Mouse (Mus musculus): Measurements from ENCODE around the gene Ctxn1. TPM values are rescaled to one million over a fixed set of nuclear protein-coding genes. Genes with fewer than 3 reads are reported as not detected.
A peak's percentile ranks its signal among the peaks of the same experiment; 100 is the strongest.

The Ctxn1 gene
- polyA plus RNA-seq (2014; fragmentation: Nextera tagmentation; extraction: Ambion mirVana): 97.6 and 106 TPM in 2 replicates

DNA sequence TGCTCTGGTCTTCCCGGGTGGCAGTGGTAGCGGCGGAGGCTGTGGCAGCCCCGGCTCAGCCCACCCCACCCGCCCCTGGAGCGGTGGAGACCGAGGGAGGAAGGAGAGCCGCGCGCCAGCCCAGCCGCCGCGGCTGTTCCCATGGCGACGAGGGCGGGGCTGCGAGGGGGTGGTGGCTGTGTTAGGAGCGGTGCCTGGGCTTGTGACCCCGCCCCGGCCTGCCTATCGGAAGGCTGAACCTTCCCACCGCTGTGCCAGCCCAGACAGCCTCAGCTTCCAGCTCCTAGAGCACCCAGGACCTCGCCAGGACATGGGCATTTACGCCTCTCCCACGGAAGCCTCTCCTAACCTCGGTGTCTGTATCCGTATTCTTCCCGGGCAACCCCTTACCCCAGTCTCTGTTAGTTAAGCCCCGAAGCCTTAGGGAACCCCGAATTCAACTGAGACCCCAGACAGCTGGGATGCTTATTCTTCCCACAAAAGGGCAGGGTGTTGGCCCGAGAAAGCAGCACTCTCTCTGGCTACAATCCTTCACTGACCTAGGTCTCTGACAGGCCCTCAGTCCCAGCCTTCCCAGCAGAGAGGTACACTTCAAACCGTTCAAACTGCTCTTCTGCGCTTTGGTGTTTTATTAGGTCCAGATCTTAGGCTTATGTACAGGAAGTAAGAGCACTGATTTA is at the start of gene Ctxn1:
Ctxn1 (minus strand) TSS at position 150 of the 680 bp plus-strand sequence.
- Histone ChIP-seq H3K36me3 (ENCODE audit: control insufficient read depth, insufficient read depth, low read length) (peaks cover 8% of the 10 kb centered on the region), H3K4me3 (ENCODE audit: low read depth, low read length) (peak within 1 kb of the TSS; percentile 89), H3K27me3 (ENCODE audit: control insufficient read depth, insufficient read depth, low read length) (no peaks in the 10 kb centered on the region), H3K4me2 (ENCODE audit: low read depth, severe bottlenecking) (peak within 1 kb of the TSS; percentile 48), H3K9ac (ENCODE audit: low read length) (peak within 1 kb of the TSS; percentile 94), H3K9me3 (ENCODE audit: control insufficient read depth, low read length) (no peaks in the 10 kb centered on the region; the same call in 1 of the 2 replicates), H3K27ac (replicated peaks; ENCODE audit: low read depth, low read length) (peak within 1 kb of the TSS; percentile 87), H3K4me1 (ENCODE audit: control insufficient read depth, insufficient read depth, low read length) (peaks cover 14% of the 10 kb centered on the region; the same call in 1 of the 2 replicates)
- DNase-seq (ENCODE audit: low spot score): peak; percentile 98
- peak; percentile 91 for ATAC-seq (ENCODE audit: insufficient number of reproducible peaks, low FRiP score, low TSS enrichment, low read depth)
- WGBS: 7% methylated on average over 28 of the region's 33 CpGs

GRCm38 (mm10) chr8:4305838-4306237 is 46.8 kb upstream of the Ctxn1 start:
- Histone ChIP-seq H3K27ac (replicated peaks; ENCODE audit: low read depth, low read length) (no peak overlapping the region), H3K4me2 (ENCODE audit: low read depth, severe bottlenecking) (no peak overlapping the region), H3K36me3 (ENCODE audit: control insufficient read depth, insufficient read depth, low read length) (peaks cover 27% of the 10 kb centered on the region), H3K4me1 (ENCODE audit: control insufficient read depth, insufficient read depth, low read length) (no peaks in the 10 kb centered on the region), H3K4me3 (ENCODE audit: low read depth, low read length) (no peak overlapping the region), H3K27me3 (ENCODE audit: control insufficient read depth, insufficient read depth, low read length) (no peaks in the 10 kb centered on the region), H3K9ac (ENCODE audit: low read length) (no peak overlapping the region), H3K9me3 (ENCODE audit: control insufficient read depth, low read length) (no peaks in the 10 kb centered on the region)
- ATAC-seq (ENCODE audit: insufficient number of reproducible peaks, low FRiP score, low TSS enrichment, low read depth) (no peak), DNase-seq (ENCODE audit: low spot score) (no peak)
- 95% methylated on average over 2 of the region's 2 CpGs for WGBS

DNA sequence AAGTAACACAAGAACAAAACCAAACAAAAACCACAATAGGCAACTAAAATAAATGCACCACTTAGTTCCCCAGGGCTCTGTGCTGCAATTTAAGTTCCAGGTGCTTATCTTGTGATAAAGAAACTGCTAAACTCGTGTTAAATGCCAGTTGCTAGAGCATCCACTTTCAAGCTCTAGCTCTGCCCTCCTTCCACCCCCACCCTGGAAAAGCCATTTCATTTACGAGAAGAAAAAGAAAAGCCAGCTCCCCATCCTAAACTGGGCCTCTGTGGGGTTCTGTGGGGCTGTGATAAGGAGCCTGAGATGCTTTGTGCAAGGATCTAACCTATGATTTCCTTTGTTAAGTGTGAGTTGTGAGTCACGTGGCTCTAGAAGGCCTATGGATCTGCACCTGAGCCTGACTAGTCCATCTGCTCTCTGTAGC is 45.1 kb upstream of the Ctxn1 start:
- H3K36me3 ChIP-seq (ENCODE audit: control insufficient read depth, insufficient read depth, low read length): peaks cover 36% of the 10 kb centered on the region
- no peak for DNase-seq (ENCODE audit: low spot score)
- H3K9me3 ChIP-seq (ENCODE audit: control insufficient read depth, low read length): no peaks in the 10 kb centered on the region
- WGBS: 84% methylated on average over 3 of the region's 3 CpGs
- H3K4me2 ChIP-seq (ENCODE audit: low read depth, severe bottlenecking): no peak overlapping the region
- no peak overlapping the region for H3K9ac ChIP-seq (ENCODE audit: low read length)
- no peak overlapping the region for H3K27ac ChIP-seq (replicated peaks; ENCODE audit: low read depth, low read length)
- no peak for ATAC-seq (ENCODE audit: insufficient number of reproducible peaks, low FRiP score, low TSS enrichment, low read depth)
- no peaks in the 10 kb centered on the region for H3K27me3 ChIP-seq (ENCODE audit: control insufficient read depth, insufficient read depth, low read length)
- no peaks in the 10 kb centered on the region for H3K4me1 ChIP-seq (ENCODE audit: control insufficient read depth, insufficient read depth, low read length)
- no peak overlapping the region for H3K4me3 ChIP-seq (ENCODE audit: low read depth, low read length)

DNA sequence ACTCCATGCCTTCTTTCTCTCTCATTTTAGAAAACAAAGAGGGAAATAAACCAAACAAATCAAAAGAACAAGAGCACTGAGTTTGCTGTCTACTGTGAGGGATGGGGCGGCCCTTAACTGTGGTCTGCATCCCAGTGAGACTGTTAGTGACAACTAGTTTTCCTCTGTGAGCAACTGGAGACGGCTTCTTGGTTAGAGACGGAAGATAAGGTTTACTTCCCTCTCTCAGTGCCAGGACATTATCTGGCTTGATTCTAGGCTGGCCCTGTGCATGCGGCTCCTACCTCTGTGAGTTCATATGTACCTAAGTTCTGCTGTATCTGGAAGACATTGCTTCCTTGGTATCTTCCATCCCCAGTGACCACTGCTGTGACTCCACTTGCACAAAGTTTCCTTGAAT is 38.7 kb upstream of the Ctxn1 start:
- Histone ChIP-seq H3K4me3 (ENCODE audit: low read depth, low read length) (no peak overlapping the region), H3K4me2 (ENCODE audit: low read depth, severe bottlenecking) (no peak overlapping the region), H3K27me3 (ENCODE audit: control insufficient read depth, insufficient read depth, low read length) (no peaks in the 10 kb centered on the region), H3K36me3 (ENCODE audit: control insufficient read depth, insufficient read depth, low read length) (peaks cover 29% of the 10 kb centered on the region; the same call in 1 of the 2 replicates), H3K9me3 (ENCODE audit: control insufficient read depth, low read length) (no peaks in the 10 kb centered on the region), H3K27ac (replicated peaks; ENCODE audit: low read depth, low read length) (no peak overlapping the region), H3K9ac (ENCODE audit: low read length) (no peak overlapping the region), H3K4me1 (ENCODE audit: control insufficient read depth, insufficient read depth, low read length) (no peaks in the 10 kb centered on the region)
- ATAC-seq (ENCODE audit: insufficient number of reproducible peaks, low FRiP score, low TSS enrichment, low read depth) (no peak), DNase-seq (ENCODE audit: low spot score) (no peak)
- 94% methylated on average over 4 of the region's 4 CpGs for WGBS

- Histone ChIP-seq H3K36me3 (ENCODE audit: control insufficient read depth, insufficient read depth, low read length) (peaks cover 18% of the 10 kb centered on the region), H3K4me2 (ENCODE audit: low read depth, severe bottlenecking) (no peak overlapping the region), H3K9me3 (ENCODE audit: control insufficient read depth, low read length) (no peaks in the 10 kb centered on the region), H3K9ac (ENCODE audit: low read length) (no peak overlapping the region), H3K27ac (replicated peaks; ENCODE audit: low read depth, low read length) (no peak overlapping the region), H3K4me3 (ENCODE audit: low read depth, low read length) (no peak overlapping the region), H3K4me1 (ENCODE audit: control insufficient read depth, insufficient read depth, low read length) (no peaks in the 10 kb centered on the region), H3K27me3 (ENCODE audit: control insufficient read depth, insufficient read depth, low read length) (no peaks in the 10 kb centered on the region)
- 88% methylated on average over 5 of the region's 5 CpGs for WGBS
- ATAC-seq (ENCODE audit: insufficient number of reproducible peaks, low FRiP score, low TSS enrichment, low read depth): no peak
- DNase-seq (ENCODE audit: low spot score): no peak
These were observed 33.7 kb upstream of the Ctxn1 start for GRCm38 (mm10) chr8:4292738-4293137.

- Histone ChIP-seq H3K4me3 (ENCODE audit: low read depth, low read length) (peak overlapping the region; percentile 63), H3K9me3 (ENCODE audit: control insufficient read depth, low read length) (no peaks in the 10 kb centered on the region), H3K27me3 (ENCODE audit: control insufficient read depth, insufficient read depth, low read length) (no peaks in the 10 kb centered on the region), H3K9ac (ENCODE audit: low read length) (peak overlapping the region; percentile 79), H3K4me2 (ENCODE audit: low read depth, severe bottlenecking) (peak overlapping the region; percentile 56), H3K4me1 (ENCODE audit: control insufficient read depth, insufficient read depth, low read length) (peaks cover 6% of the 10 kb centered on the region; the same call in 1 of the 2 replicates), H3K27ac (replicated peaks; ENCODE audit: low read depth, low read length) (no peak overlapping the region), H3K36me3 (ENCODE audit: control insufficient read depth, insufficient read depth, low read length) (peaks cover 6% of the 10 kb centered on the region)
- ATAC-seq (ENCODE audit: insufficient number of reproducible peaks, low FRiP score, low TSS enrichment, low read depth) (no peak), DNase-seq (ENCODE audit: low spot score) (no peak)
- 27% methylated on average over 9 of the region's 9 CpGs for WGBS
These were observed 17.0 kb upstream of the Ctxn1 start for GRCm38 (mm10) chr8:4276111-4276465.

- Histone ChIP-seq H3K9ac (ENCODE audit: low read length) (peak within 1 kb of the TSS; percentile 79), H3K36me3 (ENCODE audit: control insufficient read depth, insufficient read depth, low read length) (peaks cover 6% of the 10 kb centered on the region), H3K4me1 (ENCODE audit: control insufficient read depth, insufficient read depth, low read length) (peaks cover 6% of the 10 kb centered on the region; the same call in 1 of the 2 replicates), H3K4me2 (ENCODE audit: low read depth, severe bottlenecking) (peak within 1 kb of the TSS; percentile 56), H3K4me3 (ENCODE audit: low read depth, low read length) (peak within 1 kb of the TSS; percentile 63), H3K27ac (replicated peaks; ENCODE audit: low read depth, low read length) (no peak within 1 kb of the TSS), H3K9me3 (ENCODE audit: control insufficient read depth, low read length) (no peaks in the 10 kb centered on the region), H3K27me3 (ENCODE audit: control insufficient read depth, insufficient read depth, low read length) (no peaks in the 10 kb centered on the region)
- under 1% methylated on average over 39 of the region's 39 CpGs for WGBS
- ATAC-seq (ENCODE audit: insufficient number of reproducible peaks, low FRiP score, low TSS enrichment, low read depth) (peak; percentile 96), DNase-seq (ENCODE audit: low spot score) (peak; percentile 97)
These were observed 16.4 kb upstream of the Ctxn1 start, which contains the start of gene Timm44 for GRCm38 (mm10) chr8:4275275-4276110. Gene Timm44, minus strand, starts transcription at chr8:4275913.

- Histone ChIP-seq H3K9me3 (ENCODE audit: control insufficient read depth, low read length) (no peaks in the 10 kb centered on the region), H3K9ac (ENCODE audit: low read length) (no peak overlapping the region), H3K4me1 (ENCODE audit: control insufficient read depth, insufficient read depth, low read length) (peaks cover 1% of the 10 kb centered on the region; the same call in 1 of the 2 replicates), H3K27ac (replicated peaks; ENCODE audit: low read depth, low read length) (no peak overlapping the region), H3K36me3 (ENCODE audit: control insufficient read depth, insufficient read depth, low read length) (peaks cover 39% of the 10 kb centered on the region), H3K27me3 (ENCODE audit: control insufficient read depth, insufficient read depth, low read length) (no peaks in the 10 kb centered on the region), H3K4me2 (ENCODE audit: low read depth, severe bottlenecking) (no peak overlapping the region), H3K4me3 (ENCODE audit: low read depth, low read length) (no peak overlapping the region)
- DNase-seq (ENCODE audit: low spot score): no peak
- no peak for ATAC-seq (ENCODE audit: insufficient number of reproducible peaks, low FRiP score, low TSS enrichment, low read depth)
- 97% methylated on average over 6 of the region's 6 CpGs for WGBS
These were observed 10.5 kb upstream of the Ctxn1 start for GRCm38 (mm10) chr8:4269609-4270008.

Data from limb, embryonic 11.5 days (tissue).